Mouse (Mus musculus) G1E (cell line): Measurements from ENCODE around the gene Icam4.

Source experiments
- CTCF ChIP-seq: IDR thresholded peaks from 2 replicates; pipeline ENCODE4 v1.5.1; 2012; ENCODE audit warnings: low read depth, low read length, inconsistent platforms, mixed read lengths
- POLR2AphosphoS5 ChIP-seq: IDR thresholded peaks from 2 replicates; pipeline ENCODE4 v1.6.1; 2012; ENCODE audit warnings: low read depth, low read length, inconsistent platforms; ENCODE audit not compliant: insufficient replicate concordance
- TAL1 ChIP-seq: conservative IDR thresholded peaks from 2 replicates; pipeline ENCODE4 v1.6.1; 2012; ENCODE audit warnings: low read depth, low read length, inconsistent platforms, mixed read lengths

DNA sequence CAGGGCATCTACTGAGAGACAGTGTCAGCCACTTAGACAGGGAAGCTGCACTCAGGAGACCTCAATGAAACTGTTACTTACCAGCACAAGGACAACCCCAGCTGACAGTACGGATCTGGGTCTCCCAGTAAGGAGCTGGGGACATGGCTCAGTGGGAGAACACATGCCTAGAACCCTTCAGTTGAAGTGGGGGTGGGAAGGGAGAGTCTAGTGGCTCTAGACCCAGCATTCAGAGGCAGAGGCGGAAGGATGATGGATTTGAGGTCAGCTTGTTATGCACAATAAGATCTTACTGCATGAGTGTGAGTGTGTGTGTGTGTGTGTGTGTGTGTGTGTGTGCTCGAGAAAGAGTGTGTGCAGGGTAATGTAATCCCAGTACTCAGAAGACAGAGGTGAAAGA is 47.0 kb upstream of the Icam4 start:
- TF ChIP-seq CTCF (no peak), TAL1 (no peak), POLR2AphosphoS5 (no peak)
